Mouse (Mus musculus): ENCODE data around the gene Ralgps2. TPM values are rescaled to one million over a fixed set of nuclear protein-coding genes. Genes with fewer than 3 reads are reported as not detected.

Gene Ralgps2
- 10 to 100 TPM; 23.3 to 31.0 (median 29.4) TPM for total RNA-seq (2022)

- peak; percentile 28 for DNase-seq
These were observed at the start of gene Ralgps2 for GRCm38 (mm10) chr1:156939251-156940141. Gene Ralgps2 (minus strand): TSS chr1:156939626.

- DNase-seq = no peak
These were observed 48.1 kb upstream of the Ralgps2 start for GRCm38 (mm10) chr1:156987576-156987975.

GRCm38 (mm10) chr1:156986641-156987345 lies 47.4 kb upstream of the Ralgps2 start:
- no peak for DNase-seq

- no peak for DNase-seq
These were observed 46.5 kb upstream of the Ralgps2 start for GRCm38 (mm10) chr1:156985657-156986640.

GRCm38 (mm10) chr1:156983009-156983870 lies 43.8 kb upstream of the Ralgps2 start:
- no peak for DNase-seq

- DNase-seq = no peak
These were observed 42.5 kb upstream of the Ralgps2 start for GRCm38 (mm10) chr1:156981975-156982374.

GRCm38 (mm10) chr1:156979722-156980121 lies 40.3 kb upstream of the Ralgps2 start:
- DNase-seq = no peak

GRCm38 (mm10) chr1:156978656-156979055 lies 39.2 kb upstream of the Ralgps2 start:
- no peak for DNase-seq

GRCm38 (mm10) chr1:156973857-156974256 lies 34.4 kb upstream of the Ralgps2 start:
- no peak for DNase-seq

GRCm38 (mm10) chr1:156972391-156972790 lies 33.0 kb upstream of the Ralgps2 start:
- no peak for DNase-seq

- DNase-seq = no peak
These were observed 31.9 kb upstream of the Ralgps2 start for GRCm38 (mm10) chr1:156971206-156971811.

GRCm38 (mm10) chr1:156970641-156971040 lies 31.2 kb upstream of the Ralgps2 start:
- DNase-seq = no peak

GRCm38 (mm10) chr1:156968107-156968506 lies 28.7 kb upstream of the Ralgps2 start:
- DNase-seq = no peak

- DNase-seq = no peak
These were observed 25.1 kb upstream of the Ralgps2 start for GRCm38 (mm10) chr1:156964586-156964932.

GRCm38 (mm10) chr1:156963871-156964585 lies 24.6 kb upstream of the Ralgps2 start:
- no peak for DNase-seq

- no peak for DNase-seq
These were observed 22.2 kb upstream of the Ralgps2 start for GRCm38 (mm10) chr1:156961481-156962265.

- DNase-seq = no peak
These were observed 19.6 kb upstream of the Ralgps2 start for GRCm38 (mm10) chr1:156959004-156959403.

- no peak for DNase-seq
These were observed 17.9 kb upstream of the Ralgps2 start for GRCm38 (mm10) chr1:156957360-156957759.
